In the genomic region with DNA sequence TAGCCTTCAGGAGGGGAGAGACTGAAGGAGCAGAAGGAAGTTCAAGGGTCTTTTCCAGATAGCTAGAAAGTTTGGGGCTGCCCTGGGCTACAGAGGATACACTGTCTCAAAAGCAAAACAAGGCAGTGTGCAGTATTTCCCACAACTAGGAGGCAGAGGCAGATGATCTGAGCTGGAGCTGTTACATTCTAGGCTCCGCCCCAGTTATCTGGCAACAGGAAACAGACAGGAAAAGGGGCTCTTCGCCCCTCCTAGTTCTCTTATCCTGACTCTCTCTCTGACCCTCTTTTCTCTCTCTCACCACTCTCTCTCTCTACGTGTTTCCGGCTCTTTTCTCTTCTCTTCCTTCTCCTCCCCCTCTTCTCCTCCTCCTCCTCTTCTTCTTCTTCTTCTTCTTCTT, we compare ENCODE assay signal across 12 mouse cellular contexts. TPM values are rescaled to one million over a fixed set of nuclear protein-coding genes. Genes with fewer than 3 reads are reported as not detected.
DNase-seq lines count a peak whose midpoint lies in the region; ATAC-seq lines count a peak whose summit lies in the region.
"Had no signal": no experiment of that assay in that cellular context is flagged by ENCODE, and none has a peak within 500 bp of the region (broad histone marks: within the 10 kb centered on the region; RNA-seq: fewer than 3 reads in every experiment).

No protein-coding gene starts in this region.

- WGBS in heart, embryonic 16.5 days = 31% methylated on average over 4 of the region's 4 CpGs
- 48% methylated on average over 4 of the region's 4 CpGs for WGBS in midbrain, embryonic 13.5 days

- no peak overlapping the region for H3K4me3 ChIP-seq in heart, embryonic 16.5 days (ENCODE audit: low read length)
- H3K4me3 ChIP-seq in midbrain, embryonic 13.5 days (replicated peaks) = no peak overlapping the region

- H3K27me3 ChIP-seq in heart, embryonic 16.5 days (ENCODE audit: control insufficient read depth, insufficient read depth, low read length) = peaks cover 22% of the 10 kb centered on the region
- H3K27me3 ChIP-seq in midbrain, embryonic 13.5 days = peaks cover 55% of the 10 kb centered on the region

- no peak overlapping the region for H3K9ac ChIP-seq in heart, embryonic 16.5 days (ENCODE audit: low read length)
- no peak overlapping the region for H3K9ac ChIP-seq in midbrain, embryonic 13.5 days (replicated peaks)

- ATAC-seq in heart, embryonic 16.5 days (replicated peaks; ENCODE audit: extremely low read depth, insufficient read depth, low FRiP score) = no peak
- ATAC-seq in CD4-positive, CD25-positive, alpha-beta regulatory T cell, adult 4 months = peak; percentile 11
- peak; percentile 53 for ATAC-seq in common myeloid progenitor, adult 5-6 weeks (replicated peaks; ENCODE audit: low read depth, poor library complexity, severe bottlenecking)
- ATAC-seq in megakaryocyte-erythroid progenitor cell, adult 5-6 weeks (replicated peaks; ENCODE audit: low FRiP score, low TSS enrichment, poor library complexity, severe bottlenecking) = peak; percentile 60
- ATAC-seq in midbrain, embryonic 13.5 days = no peak

- peaks cover 20% of the 10 kb centered on the region for H3K4me1 ChIP-seq in heart, embryonic 16.5 days (ENCODE audit: control insufficient read depth, insufficient read depth, low read length)
- peaks cover 56% of the 10 kb centered on the region for H3K4me1 ChIP-seq in midbrain, embryonic 13.5 days (replicated peaks)

- 0 out of 2 replicates have a peak, but pooled peaks cover 3% of the 10 kb centered on the region for H3K36me3 ChIP-seq in heart, embryonic 16.5 days (ENCODE audit: control insufficient read depth, insufficient read depth)
- peaks cover 16% of the 10 kb centered on the region for H3K36me3 ChIP-seq in midbrain, embryonic 13.5 days

- no peaks in the 10 kb centered on the region for H3K9me3 ChIP-seq in heart, embryonic 16.5 days (replicated peaks; ENCODE audit: control insufficient read depth, low read length)
- no peaks in the 10 kb centered on the region for H3K9me3 ChIP-seq in midbrain, embryonic 13.5 days
- H3K9me3 ChIP-seq: forebrain, embryonic 12.5 days had no signal

- H3K27ac ChIP-seq in heart, embryonic 16.5 days (ENCODE audit: low read length) = peak overlapping the region; percentile 30
- no peak overlapping the region for H3K27ac ChIP-seq in midbrain, embryonic 13.5 days
- H3K27ac ChIP-seq: forebrain, embryonic 12.5 days had no signal

- intact Hi-C loops in heart, postnatal 14 days (cut with DNase I) = no loop called here

- DNase-seq in heart, postnatal 14 days = no peak
- DNase-seq in spleen, adult 12 weeks (ENCODE audit: low spot score) = no peak
- DNase-seq in frontal cortex, postnatal 25 days (ENCODE audit: low spot score in 2 of 2) = no peak
- DNase-seq: right cerebral cortex, postnatal 14 days had no signal

- peak overlapping the region; percentile 12 for H3K4me2 ChIP-seq in heart, embryonic 16.5 days (ENCODE audit: low read depth, low read length)
- no peak overlapping the region for H3K4me2 ChIP-seq in midbrain, embryonic 13.5 days (replicated peaks)

RNA-seq across cellular contexts. Expression of gene Icmt, which starts 1.1 kb away (rescaled TPM):
- polyA plus RNA-seq in heart, embryonic 16.5 days (2015; fragmentation: Nextera tagmentation; extraction: Ambion mirVana) = 19.3 and 23.3 TPM in 2 replicates
- total RNA-seq in heart, postnatal 14 days (2021) = 10 to 100 TPM; 25.9 to 27.2 TPM
- 1 to 10 TPM; 3.9 to 8.2 TPM for polyA plus RNA-seq in CD4-positive, CD25-positive, alpha-beta regulatory T cell, adult 4 months (2017; shearing (Covaris generic))
- total RNA-seq in common myeloid progenitor, adult 5-6 weeks (2017) = 12.2 and 17.7 TPM in 2 replicates
- 23.1 and 26.7 TPM in 2 replicates for total RNA-seq in megakaryocyte-erythroid progenitor cell, adult 5-6 weeks (2014; fragmentation: Nextera tagmentation)
- total RNA-seq in megakaryocyte-erythroid progenitor cell, adult 5-6 weeks (2017) = 12.6 and 12.9 TPM in 2 replicates
- polyA plus RNA-seq in midbrain, embryonic 13.5 days (2015; fragmentation: Nextera tagmentation; extraction: Ambion mirVana) = 18.1 and 19.0 TPM in 2 replicates

RNA-seq across cellular contexts. Expression of gene Hes3, which starts 4.5 kb away (rescaled TPM):
- not detected in 2 replicates for polyA plus RNA-seq in heart, embryonic 16.5 days (2015; fragmentation: Nextera tagmentation; extraction: Ambion mirVana)
- total RNA-seq in heart, postnatal 14 days (2021) = not detected
- polyA plus RNA-seq in CD4-positive, CD25-positive, alpha-beta regulatory T cell, adult 4 months (2017; shearing (Covaris generic)) = not detected
- total RNA-seq in common myeloid progenitor, adult 5-6 weeks (2017) = not detected in 2 replicates
- total RNA-seq in megakaryocyte-erythroid progenitor cell, adult 5-6 weeks (2014; fragmentation: Nextera tagmentation) = not detected in 2 replicates
- total RNA-seq in megakaryocyte-erythroid progenitor cell, adult 5-6 weeks (2017) = not detected in 2 replicates
- 1.4 and 2.5 TPM in 2 replicates for polyA plus RNA-seq in midbrain, embryonic 13.5 days (2015; fragmentation: Nextera tagmentation; extraction: Ambion mirVana)
- total RNA-seq: midbrain, postnatal 0 days had no signal
- polyA plus RNA-seq: heart, postnatal 0 days had no signal

RNA-seq across cellular contexts. Expression of gene Gpr153, which starts 21.9 kb away (rescaled TPM):
- 8.4 and 10.4 TPM in 2 replicates for polyA plus RNA-seq in heart, embryonic 16.5 days (2015; fragmentation: Nextera tagmentation; extraction: Ambion mirVana)
- total RNA-seq in heart, postnatal 14 days (2021) = 10 to 100 TPM; 19.9 to 20.6 TPM
- polyA plus RNA-seq in CD4-positive, CD25-positive, alpha-beta regulatory T cell, adult 4 months (2017; shearing (Covaris generic)) = under 1 TPM in 1 of 2 experiments, not detected in 1; 0.13 TPM
- total RNA-seq in common myeloid progenitor, adult 5-6 weeks (2017) = under 0.01 TPM in 1 of 2 replicates, not detected in the other
- total RNA-seq in megakaryocyte-erythroid progenitor cell, adult 5-6 weeks (2014; fragmentation: Nextera tagmentation) = not detected in 2 replicates
- total RNA-seq in megakaryocyte-erythroid progenitor cell, adult 5-6 weeks (2017) = not detected in 2 replicates
- 6.0 and 8.1 TPM in 2 replicates for polyA plus RNA-seq in midbrain, embryonic 13.5 days (2015; fragmentation: Nextera tagmentation; extraction: Ambion mirVana)

RNA-seq across cellular contexts. Expression of gene Rnf207, which starts 22.9 kb away (rescaled TPM):
- 118 and 122 TPM in 2 replicates for polyA plus RNA-seq in heart, embryonic 16.5 days (2015; fragmentation: Nextera tagmentation; extraction: Ambion mirVana)
- 10 to 100 TPM; 84.5 to 95.8 TPM for total RNA-seq in heart, postnatal 14 days (2021)
- not detected for polyA plus RNA-seq in CD4-positive, CD25-positive, alpha-beta regulatory T cell, adult 4 months (2017; shearing (Covaris generic))
- not detected in 2 replicates for total RNA-seq in common myeloid progenitor, adult 5-6 weeks (2017)
- not detected in 2 replicates for total RNA-seq in megakaryocyte-erythroid progenitor cell, adult 5-6 weeks (2014; fragmentation: Nextera tagmentation)
- 0.38 TPM in 1 of 2 replicates, not detected in the other for total RNA-seq in megakaryocyte-erythroid progenitor cell, adult 5-6 weeks (2017)
- polyA plus RNA-seq in midbrain, embryonic 13.5 days (2015; fragmentation: Nextera tagmentation; extraction: Ambion mirVana) = 4.7 TPM in 2 replicates

RNA-seq across cellular contexts. Expression of gene Rpl22, which starts 29.6 kb away (rescaled TPM):
- polyA plus RNA-seq in heart, embryonic 16.5 days (2015; fragmentation: Nextera tagmentation; extraction: Ambion mirVana) = 186 and 190 TPM in 2 replicates
- total RNA-seq in heart, postnatal 14 days (2021) = 100 to 1,000 TPM; 223 to 252 TPM
- 1,000 to 10,000 TPM in 1 of 2 experiments, 100 to 1,000 TPM in 1; 772 to 1,018 TPM for polyA plus RNA-seq in CD4-positive, CD25-positive, alpha-beta regulatory T cell, adult 4 months (2017; shearing (Covaris generic))
- 3,442 and 3,905 TPM in 2 replicates for total RNA-seq in common myeloid progenitor, adult 5-6 weeks (2017)
- total RNA-seq in megakaryocyte-erythroid progenitor cell, adult 5-6 weeks (2014; fragmentation: Nextera tagmentation) = 2,168 and 2,467 TPM in 2 replicates
- total RNA-seq in megakaryocyte-erythroid progenitor cell, adult 5-6 weeks (2017) = 3,890 and 4,556 TPM in 2 replicates
- 213 and 217 TPM in 2 replicates for polyA plus RNA-seq in midbrain, embryonic 13.5 days (2015; fragmentation: Nextera tagmentation; extraction: Ambion mirVana)

Comparison
In these comparisons a context has a peak if more than half of its experiments do, and no peak if none do; other contexts are left out.
1. ATAC-seq: peak in CD4-positive, CD25-positive, alpha-beta regulatory T cell, adult 4 months (single experiment), common myeloid progenitor, adult 5-6 weeks (single experiment) and megakaryocyte-erythroid progenitor cell, adult 5-6 weeks (single experiment); none in heart, embryonic 16.5 days (single experiment) and midbrain, embryonic 13.5 days (single experiment).
2. RNA of gene Gpr153, which starts 21.9 kb away (total RNA-seq): 19.9 to 20.6 TPM in heart, postnatal 14 days; under 0.01 TPM in common myeloid progenitor, adult 5-6 weeks and not detected in megakaryocyte-erythroid progenitor cell, adult 5-6 weeks; every median in the first group is over 10 times any median in the second.